Mouse (Mus musculus): ENCODE results near the gene Zfp944. TPM values are rescaled to one million over a fixed set of nuclear protein-coding genes. Genes with fewer than 3 reads are reported as not detected.
A peak's percentile ranks its signal among the peaks of the same experiment; 100 is the strongest.
"Not testable (repeated sequence)": the region's sequence is repeated elsewhere in the genome, so short reads cannot be mapped to it uniquely, and the experiment has no call there.

Zfp944 gene
- total RNA-seq (2021) (1 to 10 TPM; 4.6 to 4.9 TPM), polyA plus RNA-seq (2012; rRNA removed) (1.4 and 2.8 TPM in 2 replicates)
- long read RNA-seq, transcript Zfp944-201 (6 exons, 2,784 nt): major isoform, 6 of 11 reads
- long read RNA-seq, partial matches to known transcripts: 1 of 11 reads
- long read RNA-seq, other reads (novel, unspliced or antisense): 4 of 11 reads

DNA sequence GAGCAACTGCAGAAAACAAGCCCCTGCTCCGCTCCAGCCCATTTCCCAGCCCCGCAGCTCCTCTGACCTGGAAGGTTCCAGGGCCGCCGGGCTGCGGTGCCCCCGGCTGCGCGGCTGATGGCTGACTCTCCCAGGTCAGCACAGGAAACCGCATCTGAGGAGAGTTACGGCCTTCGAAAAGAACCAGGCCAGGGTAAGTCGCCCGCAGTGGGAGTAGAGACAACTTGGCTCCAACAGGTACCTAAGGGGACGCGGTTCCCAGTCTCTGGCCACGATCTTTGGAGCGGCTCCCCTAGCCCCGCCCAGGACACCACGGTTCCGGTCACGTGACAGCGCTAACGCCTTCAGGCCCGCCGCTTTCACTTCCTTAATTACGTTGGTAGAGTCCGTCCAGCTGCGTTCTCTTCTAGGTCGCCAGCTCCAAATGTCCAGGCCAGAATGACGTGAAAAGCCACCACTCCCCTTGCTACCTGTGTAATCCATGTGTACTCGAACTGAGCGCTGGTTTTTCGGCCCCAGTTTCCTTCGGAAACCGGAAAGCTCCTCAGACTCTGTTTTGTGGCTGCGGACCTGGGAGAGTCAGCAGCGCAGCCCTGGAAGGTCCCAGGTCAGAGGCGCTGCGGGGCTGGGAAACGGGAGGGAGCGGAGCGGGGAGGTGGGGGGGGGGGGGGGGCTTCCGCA, at the start of gene Zfp944, which contains the start of gene Zfp758:
Gene Zfp944, minus strand, starts transcription at position 300 of the 681 bp plus-strand sequence.
Gene Zfp758, plus strand, starts transcription at position 353 of the 681 bp plus-strand sequence.
- intact Hi-C loops (cut with DNase I): loop anchor here (2.0 to 5.0 kb wide), 2 partner anchors 44 to 62 kb away; no protein-coding TSS in a partner anchor
- not testable (repeated sequence) for H3K27me3 ChIP-seq (ENCODE audit: control insufficient read depth, insufficient read depth, low read length); H3K36me3 ChIP-seq (ENCODE audit: control insufficient read depth, insufficient read depth, low read length); H3K79me2 ChIP-seq (replicated peaks; ENCODE audit: control insufficient read depth, insufficient read depth, low read length); H3K4me1 ChIP-seq (ENCODE audit: control insufficient read depth, insufficient read depth, low read length)
- under 1% methylated on average over 31 of the region's 43 CpGs for WGBS
- peak; percentile 78 to 79 for DNase-seq
- Histone ChIP-seq H3K4me3 (peak within 1 kb of the TSS; percentile 69), H3K27ac (peak within 1 kb of the TSS; percentile 85), H3K9ac (ENCODE audit: low read depth, low read length) (peak within 1 kb of the TSS; percentile 92)
- 0 out of 2 replicates have a peak, but pooled peaks have one; percentile 37 for TF ChIP-seq POLR2A (IDR thresholded peaks at IDR 0.05; ENCODE audit: insufficient read depth, low read depth, low read length)

DNA sequence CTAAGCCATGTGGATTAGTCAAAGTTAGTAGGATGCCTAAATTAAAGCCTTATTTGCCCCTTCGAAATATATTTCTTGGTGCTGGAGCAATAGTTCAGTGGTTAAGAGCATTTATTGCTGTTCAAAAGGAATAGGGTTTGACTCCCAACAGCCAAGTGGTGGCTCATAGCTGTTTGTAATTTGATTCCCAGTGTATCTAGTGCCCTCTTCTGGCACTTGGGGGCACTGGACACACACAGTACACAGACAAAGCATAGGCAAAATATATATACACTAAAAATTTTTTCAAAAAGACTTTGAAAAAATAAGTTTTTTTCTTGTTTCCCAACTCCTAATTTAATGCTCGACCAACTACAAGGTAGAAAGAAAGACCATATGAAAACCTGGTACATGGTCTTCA, 49.6 kb upstream of the Zfp944 start:
- WGBS: 57% methylated on average over 2 of the region's 2 CpGs
- peak in 1 of 2 experiments; percentile 15 for DNase-seq
- TF ChIP-seq POLR2A (IDR thresholded peaks at IDR 0.05; ENCODE audit: insufficient read depth, low read depth, low read length): no peak
- TF ChIP-seq CTCF (IDR thresholded peaks at IDR 0.05): peak; percentile 87
- H3K36me3 ChIP-seq (ENCODE audit: control insufficient read depth, insufficient read depth, low read length): no peaks in the 10 kb centered on the region
- H3K9ac ChIP-seq (ENCODE audit: low read depth, low read length): no peak overlapping the region
- H3K4me1 ChIP-seq (ENCODE audit: control insufficient read depth, insufficient read depth, low read length): no peaks in the 10 kb centered on the region
- intact Hi-C loops (cut with DNase I): loop anchor here (2.0 kb wide), 1 partner anchor 328 kb away; no protein-coding TSS in a partner anchor
- no peak overlapping the region for H3K4me3 ChIP-seq
- H3K79me2 ChIP-seq (replicated peaks; ENCODE audit: control insufficient read depth, insufficient read depth, low read length): no peaks in the 10 kb centered on the region
- H3K27me3 ChIP-seq (ENCODE audit: control insufficient read depth, insufficient read depth, low read length): no peaks in the 10 kb centered on the region
- H3K27ac ChIP-seq: no peak overlapping the region

DNA sequence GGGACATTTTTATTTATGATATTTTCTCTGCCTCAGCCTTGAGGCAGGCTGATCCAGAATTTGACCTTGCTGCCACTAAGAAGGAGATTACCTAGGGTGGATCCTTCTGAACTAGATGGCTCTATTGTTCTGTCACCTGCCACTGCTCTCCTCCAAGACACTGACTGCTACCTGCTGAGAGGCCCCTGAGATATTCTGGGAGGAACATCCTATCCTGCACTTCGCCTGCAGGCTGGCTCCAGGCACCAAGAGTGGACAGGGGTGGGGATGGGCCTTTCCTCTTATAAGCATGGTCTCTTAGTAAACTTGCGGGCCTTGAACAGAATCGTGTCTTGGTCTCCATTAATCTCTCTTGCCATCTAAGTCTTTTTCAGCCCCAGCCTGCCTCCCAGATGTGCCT, 2.7 kb upstream of the Zfp944 start:
- 94% methylated on average over 3 of the region's 3 CpGs for WGBS
- intact Hi-C loops (cut with DNase I): loop anchor here (5.0 kb wide), 1 partner anchor 47 kb away; no protein-coding TSS in a partner anchor
- TF ChIP-seq CTCF (IDR thresholded peaks at IDR 0.05): no peak
- no peak for TF ChIP-seq POLR2A (IDR thresholded peaks at IDR 0.05; ENCODE audit: insufficient read depth, low read depth, low read length)
- no peak for TF ChIP-seq EP300 (IDR thresholded peaks at IDR 0.05; ENCODE audit: insufficient read depth, low read depth, low read length)

DNA sequence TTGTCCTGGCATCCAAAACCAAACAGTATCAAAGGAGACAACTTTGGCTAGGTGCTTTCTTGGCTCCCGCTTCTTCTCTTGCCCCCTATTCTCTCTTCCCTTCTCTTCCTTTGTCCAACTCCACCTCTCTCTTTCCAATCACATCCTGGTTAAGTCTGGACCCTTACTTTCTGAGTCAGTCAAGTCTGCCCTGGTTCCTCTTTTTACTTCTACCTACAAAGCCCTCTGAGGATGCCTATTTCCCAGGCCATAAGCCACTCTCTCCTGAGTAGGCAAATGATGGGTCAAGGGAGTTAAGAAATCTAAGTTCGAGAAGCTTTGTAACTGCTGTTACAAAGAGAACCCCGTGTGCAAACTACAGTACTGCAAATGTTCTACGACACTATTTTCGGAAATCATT, 628 bp downstream of the Zfp944 start:
- no peak for TF ChIP-seq EP300 (IDR thresholded peaks at IDR 0.05; ENCODE audit: insufficient read depth, low read depth, low read length)
- TF ChIP-seq CTCF (IDR thresholded peaks at IDR 0.05): no peak
- TF ChIP-seq POLR2A (IDR thresholded peaks at IDR 0.05; ENCODE audit: insufficient read depth, low read depth, low read length): no peak
- WGBS: 24% methylated on average over 5 of the region's 5 CpGs
- Histone ChIP-seq H3K4me3 (peak overlapping the region; percentile 69), H3K27ac (peak overlapping the region; percentile 69), H3K4me1 (ENCODE audit: control insufficient read depth, insufficient read depth, low read length) (peaks cover 3% of the 10 kb centered on the region), H3K27me3 (ENCODE audit: control insufficient read depth, insufficient read depth, low read length) (no peaks in the 10 kb centered on the region), H3K9ac (ENCODE audit: low read depth, low read length) (peak overlapping the region; percentile 20; the same call in 1 of the 2 replicates), H3K36me3 (ENCODE audit: control insufficient read depth, insufficient read depth, low read length) (no peaks in the 10 kb centered on the region), H3K79me2 (replicated peaks; ENCODE audit: control insufficient read depth, insufficient read depth, low read length) (no peaks in the 10 kb centered on the region; the same call in none of the 2 replicates)
- intact Hi-C loops (cut with DNase I): loop anchor here (2.0 to 5.0 kb wide), 2 partner anchors 43 to 62 kb away; no protein-coding TSS in a partner anchor
- no peak for DNase-seq

More for the DNA sequence above, 2.7 kb upstream of the Zfp944 start:
- no peaks in the 10 kb centered on the region for H3K36me3 ChIP-seq (ENCODE audit: control insufficient read depth, insufficient read depth, low read length)
- H3K27me3 ChIP-seq (ENCODE audit: control insufficient read depth, insufficient read depth, low read length): no peaks in the 10 kb centered on the region
- DNase-seq: no peak
- H3K4me1 ChIP-seq (ENCODE audit: control insufficient read depth, insufficient read depth, low read length): peaks cover 3% of the 10 kb centered on the region
- H3K4me3 ChIP-seq: no peak overlapping the region
- H3K79me2 ChIP-seq (replicated peaks; ENCODE audit: control insufficient read depth, insufficient read depth, low read length): no peaks in the 10 kb centered on the region; the same call in none of the 2 replicates
- no peak overlapping the region for H3K27ac ChIP-seq
- H3K9ac ChIP-seq (ENCODE audit: low read depth, low read length): no peak overlapping the region

DNA sequence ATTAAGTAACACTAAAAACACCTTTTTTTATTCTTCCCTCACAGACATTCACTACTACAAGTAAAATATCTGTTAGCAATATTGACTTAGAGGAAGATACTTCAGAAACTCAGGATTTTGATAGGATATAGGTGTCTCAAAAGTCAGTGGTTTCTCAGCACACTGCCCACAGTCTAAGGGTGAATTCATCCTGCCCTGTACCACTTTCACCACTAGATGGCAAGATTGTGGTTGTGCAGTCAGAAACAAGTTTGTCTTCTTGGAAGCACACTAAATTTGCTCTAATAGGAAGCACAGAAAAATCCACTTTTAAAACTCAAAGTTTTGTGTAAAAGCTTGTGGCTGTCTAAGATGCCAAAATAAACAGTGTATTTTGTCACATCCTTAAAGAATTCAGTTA, 8.4 kb downstream of the Zfp944 start:
- intact Hi-C loops (cut with DNase I): loop anchor here (2.0 to 10.0 kb wide), 2 partner anchors 64 to 842 kb away; partner anchors contain the start of gene Zfp40
- TF ChIP-seq CTCF (IDR thresholded peaks at IDR 0.05): peak; percentile 94
- TF ChIP-seq POLR2A (IDR thresholded peaks at IDR 0.05; ENCODE audit: insufficient read depth, low read depth, low read length): no peak
- TF ChIP-seq EP300 (IDR thresholded peaks at IDR 0.05; ENCODE audit: insufficient read depth, low read depth, low read length): no peak
- no peak overlapping the region for H3K4me3 ChIP-seq

DNA sequence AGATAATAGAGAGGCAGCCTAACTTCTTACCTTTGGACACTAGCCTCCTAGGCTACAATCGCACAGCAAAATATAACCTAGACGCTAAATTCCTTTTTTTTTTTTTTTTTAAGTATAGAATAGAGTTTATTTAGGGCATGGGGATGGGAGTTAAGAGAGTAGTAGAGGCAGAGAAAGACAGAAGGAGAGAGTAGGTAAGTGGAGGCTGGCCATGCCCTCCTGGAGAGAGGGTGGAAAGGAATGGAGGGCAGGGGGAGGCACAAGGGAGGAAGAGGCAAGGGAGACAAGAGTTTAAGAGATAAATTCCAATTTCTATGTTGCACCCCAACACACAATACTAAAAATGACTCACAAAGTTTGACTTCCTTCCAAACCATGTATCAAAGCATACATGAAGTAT, 46.0 kb downstream of the Zfp944 start:
- H3K36me3 ChIP-seq (ENCODE audit: control insufficient read depth, insufficient read depth, low read length); DNase-seq; H3K27me3 ChIP-seq (ENCODE audit: control insufficient read depth, insufficient read depth, low read length); H3K79me2 ChIP-seq (replicated peaks; ENCODE audit: control insufficient read depth, insufficient read depth, low read length); H3K4me1 ChIP-seq (ENCODE audit: control insufficient read depth, insufficient read depth, low read length): not testable (repeated sequence)
- H3K4me3 ChIP-seq: peak overlapping the region; percentile 69
- peak overlapping the region; percentile 86 for H3K27ac ChIP-seq
- intact Hi-C loops (cut with DNase I): loop anchor here (5.0 to 10.0 kb wide), 2 partner anchors 47 to 110 kb away; partner anchors contain the start of genes Zfp758, Zfp944 and Zfp946
- WGBS: 13% methylated on average over 2 of the region's 2 CpGs
- peak overlapping the region; percentile 59; the same call in 1 of the 2 replicates for H3K9ac ChIP-seq (ENCODE audit: low read depth, low read length)

More for the DNA sequence above, 8.4 kb downstream of the Zfp944 start:
- no peaks in the 10 kb centered on the region for H3K79me2 ChIP-seq (replicated peaks; ENCODE audit: control insufficient read depth, insufficient read depth, low read length)
- H3K27me3 ChIP-seq (ENCODE audit: control insufficient read depth, insufficient read depth, low read length): no peaks in the 10 kb centered on the region
- H3K9ac ChIP-seq (ENCODE audit: low read depth, low read length): no peak overlapping the region
- H3K4me1 ChIP-seq (ENCODE audit: control insufficient read depth, insufficient read depth, low read length): no peaks in the 10 kb centered on the region
- H3K27ac ChIP-seq: no peak overlapping the region
- no peaks in the 10 kb centered on the region for H3K36me3 ChIP-seq (ENCODE audit: control insufficient read depth, insufficient read depth, low read length)
- no peak for DNase-seq
